Mouse (Mus musculus) midbrain, embryonic 15.5 days (tissue): ENCODE measurements at regions not wholly inside any gene's neighbourhood (a gene's known extent, or its start where the extent isn't known, plus 50 kb on each side); places are given as distances from the start of the nearest gene placed in this dataset.

Experiments
- ATAC-seq: fragments of 200-750 bp; cut with Nextera tagmentation; replicated peaks from 2 replicates; pipeline ENCODE4 v1.8.0; 2017; ENCODE audit warnings: moderate TSS enrichment
- H3K27ac ChIP-seq: fragments of 300-500 bp; sonication (generic); 2 replicates; pipeline ENCODE4 v1.5.1; 2015; ENCODE audit warnings: mild to moderate bottlenecking, inconsistent platforms
- H3K27me3 ChIP-seq: fragments of 300-500 bp; sonication (generic); replicated peaks from 2 replicates; pipeline ENCODE4 v1.6.1; 2015; ENCODE audit warnings: inconsistent platforms
- H3K36me3 ChIP-seq: fragments of 300-500 bp; sonication (generic); replicated peaks from 2 replicates; pipeline ENCODE4 v1.6.1; 2015; ENCODE audit warnings: inconsistent platforms
- H3K4me1 ChIP-seq: fragments of 300-500 bp; sonication (generic); 2 replicates; pipeline ENCODE4 v1.6.1; 2015; ENCODE audit warnings: inconsistent platforms
- H3K4me2 ChIP-seq: fragments of 300-500 bp; sonication (generic); 2 replicates; pipeline ENCODE4 v1.6.1; 2015; ENCODE audit warnings: inconsistent platforms, mild to moderate bottlenecking, moderate library complexity
- H3K4me3 ChIP-seq: fragments of 300-500 bp; sonication (generic); 2 replicates; pipeline ENCODE4 v1.5.1; 2015; ENCODE audit warnings: mild to moderate bottlenecking, inconsistent platforms
- H3K9ac ChIP-seq: fragments of 300-500 bp; sonication (generic); 2 replicates; pipeline ENCODE4 v1.6.1; 2015; ENCODE audit warnings: mild to moderate bottlenecking, inconsistent platforms
- H3K9me3 ChIP-seq: fragments of 300-500 bp; sonication (generic); 2 replicates; pipeline ENCODE4 v1.6.1; 2016; ENCODE audit warnings: inconsistent platforms
- WGBS: fragments of 180-500 bp; shearing (Covaris S2); methylation state at CpG from one replicate; pipeline ENCODE4 v1.1.7; 2015; ENCODE audit warnings: mixed read lengths; 5-methylcytosine and 5-hydroxymethylcytosine counted together

- Histone ChIP-seq H3K4me1 (peaks cover 7% of the 10 kb centered on the region; the same call in 1 of the 2 replicates), H3K4me2 (no peak overlapping the region), H3K9me3 (no peaks in the 10 kb centered on the region), H3K9ac (no peak overlapping the region), H3K27ac (peak overlapping the region; percentile 55), H3K4me3 (no peak overlapping the region), H3K27me3 (no peaks in the 10 kb centered on the region), H3K36me3 (no peaks in the 10 kb centered on the region)
- 28% methylated on average over 6 of the region's 6 CpGs for WGBS
- peak; percentile 45; the same call in 1 of the 2 replicates for ATAC-seq
Observed at GRCm38 (mm10) chr16:5382228-5382884, 126.6 kb upstream of the Eef2kmt start.

DNA sequence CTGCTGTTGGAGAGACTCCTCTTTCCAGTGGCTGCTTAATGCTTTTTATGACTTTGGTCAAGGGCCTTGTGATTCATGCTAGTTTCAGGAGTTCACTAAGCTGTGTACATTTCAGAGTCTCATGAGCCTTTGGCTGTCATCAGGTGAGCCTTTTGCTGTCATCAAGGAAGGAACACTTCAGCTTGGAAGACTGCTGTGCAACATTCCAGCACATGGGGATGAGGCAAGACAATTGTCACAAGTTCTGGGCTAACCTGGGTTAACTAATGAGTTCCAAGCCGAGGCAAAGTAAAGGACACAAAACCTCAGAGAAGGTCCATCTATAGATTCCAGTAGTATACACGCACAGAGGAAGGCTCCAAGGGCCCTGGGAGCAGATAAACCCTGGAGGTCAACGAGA lies 124.8 kb upstream of the Eef2kmt start:
- Histone ChIP-seq H3K4me1 (peaks cover 7% of the 10 kb centered on the region; the same call in 1 of the 2 replicates), H3K36me3 (no peaks in the 10 kb centered on the region), H3K9ac (no peak overlapping the region), H3K9me3 (no peaks in the 10 kb centered on the region), H3K4me2 (no peak overlapping the region), H3K4me3 (no peak overlapping the region), H3K27ac (no peak overlapping the region), H3K27me3 (no peaks in the 10 kb centered on the region)
- 82% methylated on average over 3 of the region's 3 CpGs for WGBS
- no peak for ATAC-seq

- H3K27me3 ChIP-seq = no peaks in the 10 kb centered on the region
- H3K4me3 ChIP-seq = no peak overlapping the region
- WGBS = 93% methylated on average over 3 of the region's 3 CpGs
- no peak overlapping the region for H3K27ac ChIP-seq
- H3K4me2 ChIP-seq = no peak overlapping the region
- ATAC-seq = no peak
- H3K9ac ChIP-seq = no peak overlapping the region
- 0 out of 2 replicates have a peak, but pooled peaks cover under 1% of the 10 kb centered on the region for H3K4me1 ChIP-seq
- no peaks in the 10 kb centered on the region for H3K9me3 ChIP-seq
- no peaks in the 10 kb centered on the region for H3K36me3 ChIP-seq
Observed at GRCm38 (mm10) chr16:5377001-5377400, 121.2 kb upstream of the Eef2kmt start.

DNA sequence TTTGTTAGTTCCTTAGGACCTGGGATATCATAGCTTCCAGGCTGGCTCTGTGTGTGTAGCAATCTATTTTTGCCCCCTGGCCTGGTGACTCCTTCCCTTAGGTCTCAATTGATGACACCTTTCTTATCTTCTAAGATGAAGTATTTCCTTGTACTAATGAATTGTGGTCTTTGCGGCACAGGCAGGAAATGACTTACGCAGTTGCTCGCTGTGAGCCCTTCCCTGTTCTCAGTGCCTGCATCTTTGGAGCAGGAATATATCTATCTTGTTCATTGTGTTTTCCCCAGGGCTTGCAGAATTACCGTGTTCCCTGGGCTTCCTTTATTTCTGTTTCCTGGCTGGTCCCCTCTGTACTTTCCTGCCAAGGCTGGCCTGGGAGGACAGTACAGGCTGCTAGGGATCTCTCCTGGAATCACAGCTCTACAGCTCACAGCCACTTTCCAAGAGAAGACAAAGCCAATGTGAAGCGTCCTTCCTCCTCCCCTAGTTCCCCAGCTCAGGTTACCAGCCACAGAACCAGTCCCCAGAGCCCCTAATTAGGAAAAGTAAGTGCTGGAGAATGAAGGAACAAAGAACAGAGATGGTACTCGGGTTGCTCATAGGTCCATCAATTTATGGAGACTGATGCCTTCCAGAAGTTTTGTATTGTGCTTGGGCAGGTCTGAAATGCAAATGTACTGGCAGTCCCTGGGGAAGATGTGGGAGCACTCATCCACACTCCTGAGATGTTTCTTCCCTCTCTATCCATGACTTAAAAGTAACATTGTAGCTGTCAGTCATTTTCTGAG lies 119.2 kb upstream of the Eef2kmt start:
- no peaks in the 10 kb centered on the region for H3K4me1 ChIP-seq
- ATAC-seq = no peak
- no peaks in the 10 kb centered on the region for H3K36me3 ChIP-seq
- no peak overlapping the region for H3K9ac ChIP-seq
- no peak overlapping the region for H3K4me2 ChIP-seq
- no peak overlapping the region for H3K4me3 ChIP-seq
- H3K27ac ChIP-seq = no peak overlapping the region
- H3K27me3 ChIP-seq = no peaks in the 10 kb centered on the region
- no peaks in the 10 kb centered on the region for H3K9me3 ChIP-seq
- whole genome bisulfite sequencing = 63% methylated on average over 6 of the region's 6 CpGs

DNA sequence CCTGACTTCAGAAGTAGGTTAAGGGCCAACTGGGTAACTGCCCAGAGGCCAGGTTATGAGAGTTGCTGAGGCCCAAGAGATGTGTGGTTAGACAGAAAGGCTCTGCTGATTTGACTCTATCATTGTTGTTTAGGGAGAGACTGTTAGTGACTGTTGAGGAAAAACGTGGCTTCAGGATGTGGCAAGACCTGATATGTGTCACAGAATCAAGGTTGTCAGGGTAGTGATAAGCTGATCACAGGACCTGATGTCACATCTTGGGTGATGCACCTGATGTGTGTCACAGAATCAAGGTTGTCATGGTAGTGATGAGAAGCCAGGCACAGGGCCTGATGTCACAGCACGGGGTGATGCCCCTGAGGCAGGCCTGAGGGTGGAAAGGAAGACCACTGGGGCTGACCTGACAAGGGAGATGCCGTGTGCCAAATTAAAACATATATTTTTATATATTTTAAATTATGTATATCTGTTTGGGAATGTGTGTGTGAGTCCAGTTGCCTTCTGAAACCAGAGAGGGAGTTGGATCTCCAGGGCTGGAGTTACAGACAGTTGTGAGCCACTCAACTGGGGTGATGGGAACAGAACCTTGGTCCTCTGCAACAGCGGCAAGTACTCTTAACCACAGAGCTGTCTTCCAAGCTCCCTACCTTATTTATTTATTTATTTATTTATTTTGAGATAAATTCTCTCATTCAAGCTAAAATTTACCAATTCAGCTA lies 115.6 kb upstream of the Eef2kmt start:
- Histone ChIP-seq H3K4me1 (no peaks in the 10 kb centered on the region), H3K4me2 (no peak overlapping the region), H3K27me3 (no peaks in the 10 kb centered on the region), H3K9me3 (no peaks in the 10 kb centered on the region), H3K27ac (no peak overlapping the region), H3K36me3 (no peaks in the 10 kb centered on the region), H3K4me3 (no peak overlapping the region), H3K9ac (no peak overlapping the region)
- no peak for ATAC-seq
- 91% methylated on average over 4 of the region's 4 CpGs for WGBS

- no peaks in the 10 kb centered on the region for H3K27me3 ChIP-seq
- H3K9me3 ChIP-seq = no peaks in the 10 kb centered on the region
- no peak overlapping the region for H3K4me3 ChIP-seq
- ATAC-seq = no peak
- H3K4me2 ChIP-seq = no peak overlapping the region
- no peaks in the 10 kb centered on the region for H3K4me1 ChIP-seq
- H3K9ac ChIP-seq = no peak overlapping the region
- H3K27ac ChIP-seq = no peak overlapping the region
- no peaks in the 10 kb centered on the region for H3K36me3 ChIP-seq
Observed at GRCm38 (mm10) chr16:5370496-5370895, 114.7 kb upstream of the Eef2kmt start.

DNA sequence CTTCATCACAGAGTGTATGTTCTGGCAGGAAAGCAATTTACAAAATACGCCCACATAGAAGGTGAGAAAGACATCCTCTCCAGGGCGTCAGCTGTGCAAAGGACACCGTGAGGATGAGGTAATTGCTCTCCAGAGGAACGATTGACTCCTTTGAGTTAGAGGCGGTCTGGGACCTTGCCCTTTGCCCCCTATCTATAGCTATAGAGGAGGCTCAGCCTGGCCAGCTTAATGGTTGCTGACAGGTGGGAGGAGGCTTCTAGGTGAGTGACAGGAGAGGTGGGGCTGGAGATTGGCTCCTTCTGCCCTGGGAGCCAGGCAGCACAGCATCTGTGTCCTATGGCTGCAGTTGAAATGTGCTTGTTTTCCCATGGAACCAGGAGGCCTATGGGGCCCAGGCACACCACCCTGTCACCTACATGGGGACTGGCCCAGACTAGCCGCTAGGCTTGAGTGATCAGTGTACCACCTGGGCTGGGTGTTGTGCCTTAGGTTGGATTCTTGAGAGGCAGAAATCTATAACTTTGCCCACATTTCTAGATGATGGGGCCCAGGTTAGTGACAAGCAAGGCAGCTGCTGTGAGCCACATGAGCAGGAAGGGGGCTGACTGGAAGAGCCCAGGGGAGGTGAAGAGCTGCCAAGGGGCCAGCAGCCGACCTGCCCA lies 113.2 kb upstream of the Eef2kmt start:
- no peaks in the 10 kb centered on the region for H3K27me3 ChIP-seq
- ATAC-seq = no peak
- H3K4me3 ChIP-seq = no peak overlapping the region
- no peaks in the 10 kb centered on the region for H3K9me3 ChIP-seq
- H3K27ac ChIP-seq = no peak overlapping the region
- no peaks in the 10 kb centered on the region for H3K36me3 ChIP-seq
- WGBS = 21% methylated on average over 7 of the region's 7 CpGs
- H3K4me2 ChIP-seq = no peak overlapping the region
- H3K9ac ChIP-seq = no peak overlapping the region
- no peaks in the 10 kb centered on the region for H3K4me1 ChIP-seq

DNA sequence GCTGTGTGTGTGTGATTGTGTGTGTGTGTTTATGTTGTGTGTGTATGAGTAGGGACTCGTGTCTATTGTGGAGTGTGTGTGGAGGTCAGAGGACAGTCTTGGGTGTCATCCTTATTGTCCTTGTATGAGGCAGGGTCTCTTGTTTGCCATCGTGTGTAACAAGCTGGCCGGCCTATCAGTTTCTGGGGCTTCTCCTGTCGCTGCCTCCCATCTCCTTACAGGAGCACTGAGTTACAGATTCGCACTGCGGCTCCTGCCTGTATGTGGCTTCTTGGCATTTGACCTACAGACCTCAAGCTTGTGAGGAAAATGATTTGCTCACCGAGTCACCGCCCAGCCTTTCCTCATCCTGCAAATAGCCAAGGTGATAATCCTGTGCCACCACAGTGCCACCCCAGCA lies 112.6 kb upstream of the Eef2kmt start:
- H3K27me3 ChIP-seq = no peaks in the 10 kb centered on the region
- ATAC-seq = no peak
- no peak overlapping the region for H3K27ac ChIP-seq
- WGBS = 51% methylated on average over 8 of the region's 8 CpGs
- no peaks in the 10 kb centered on the region for H3K36me3 ChIP-seq
- no peak overlapping the region for H3K4me2 ChIP-seq
- no peak overlapping the region for H3K4me3 ChIP-seq
- H3K9ac ChIP-seq = no peak overlapping the region
- H3K4me1 ChIP-seq = no peaks in the 10 kb centered on the region
- H3K9me3 ChIP-seq = no peaks in the 10 kb centered on the region

GRCm38 (mm10) chr16:5367581-5368119 lies 111.9 kb upstream of the Eef2kmt start:
- Histone ChIP-seq H3K9me3 (no peaks in the 10 kb centered on the region), H3K9ac (no peak overlapping the region), H3K4me2 (no peak overlapping the region), H3K27ac (no peak overlapping the region), H3K36me3 (no peaks in the 10 kb centered on the region), H3K27me3 (no peaks in the 10 kb centered on the region), H3K4me3 (no peak overlapping the region), H3K4me1 (no peaks in the 10 kb centered on the region)
- ATAC-seq = no peak
- WGBS = 88% methylated on average over 10 of the region's 10 CpGs

- H3K4me3 ChIP-seq = no peak overlapping the region
- no peaks in the 10 kb centered on the region for H3K36me3 ChIP-seq
- H3K27ac ChIP-seq = no peak overlapping the region
- WGBS = 85% methylated on average over 3 of the region's 3 CpGs
- H3K4me2 ChIP-seq = no peak overlapping the region
- H3K27me3 ChIP-seq = no peaks in the 10 kb centered on the region
- H3K9me3 ChIP-seq = no peaks in the 10 kb centered on the region
- no peak for ATAC-seq
- H3K9ac ChIP-seq = no peak overlapping the region
- no peaks in the 10 kb centered on the region for H3K4me1 ChIP-seq
Observed at GRCm38 (mm10) chr16:5366021-5366420, 110.2 kb upstream of the Eef2kmt start.

- H3K4me1 ChIP-seq = no peaks in the 10 kb centered on the region
- no peak overlapping the region for H3K9ac ChIP-seq
- H3K36me3 ChIP-seq = no peaks in the 10 kb centered on the region
- no peaks in the 10 kb centered on the region for H3K27me3 ChIP-seq
- ATAC-seq = no peak
- H3K27ac ChIP-seq = no peak overlapping the region
- WGBS = 77% methylated on average over 10 of the region's 10 CpGs
- no peaks in the 10 kb centered on the region for H3K9me3 ChIP-seq
- H3K4me3 ChIP-seq = no peak overlapping the region
- H3K4me2 ChIP-seq = no peak overlapping the region
Observed at GRCm38 (mm10) chr16:5363007-5363570, 107.3 kb upstream of the Eef2kmt start.

DNA sequence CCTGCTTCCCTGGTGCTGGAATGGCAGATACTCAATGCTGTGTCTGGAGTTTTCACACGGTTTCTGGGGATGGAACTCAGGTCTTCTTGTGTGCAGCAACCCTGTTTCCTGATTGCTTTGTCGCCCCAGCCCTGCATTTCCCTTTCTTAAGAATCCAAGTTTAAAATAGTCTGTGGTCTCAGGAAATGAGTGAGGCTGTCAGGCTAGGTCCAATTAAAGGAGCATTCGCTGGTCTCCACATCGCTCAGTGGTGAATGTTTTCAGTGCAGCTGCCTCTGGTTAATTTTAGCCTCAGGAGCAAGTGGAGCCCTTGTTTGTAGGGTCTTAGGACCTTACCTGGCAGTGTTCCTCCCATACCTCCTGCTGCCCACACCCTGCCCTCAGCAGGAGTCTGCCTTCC lies 103.4 kb upstream of the Eef2kmt start:
- no peaks in the 10 kb centered on the region for H3K27me3 ChIP-seq
- WGBS = 85% methylated on average over 4 of the region's 4 CpGs

More for the DNA sequence above, 103.4 kb upstream of the Eef2kmt start:
- ATAC-seq = no peak
- no peak overlapping the region for H3K27ac ChIP-seq
- no peaks in the 10 kb centered on the region for H3K4me1 ChIP-seq
- no peak overlapping the region for H3K4me3 ChIP-seq
- H3K4me2 ChIP-seq = no peak overlapping the region
- no peaks in the 10 kb centered on the region for H3K9me3 ChIP-seq
- H3K9ac ChIP-seq = no peak overlapping the region
- H3K36me3 ChIP-seq = no peaks in the 10 kb centered on the region
